Mouse (Mus musculus) megakaryocyte, embryonic 14.5 days (primary cell): ENCODE data around the gene Antxr2.

Source experiments
- FLI1 ChIP-seq: IDR thresholded peaks from 2 replicates; pipeline ENCODE4 v1.6.1; 2012; ENCODE audit warnings: low read length, inconsistent platforms, mixed read lengths
- GATA1 ChIP-seq: IDR thresholded peaks from 3 replicates; pipeline ENCODE4 v1.6.1; 2012; ENCODE audit warnings: mixed read lengths, low read length, inconsistent platforms, borderline replicate concordance

DNA sequence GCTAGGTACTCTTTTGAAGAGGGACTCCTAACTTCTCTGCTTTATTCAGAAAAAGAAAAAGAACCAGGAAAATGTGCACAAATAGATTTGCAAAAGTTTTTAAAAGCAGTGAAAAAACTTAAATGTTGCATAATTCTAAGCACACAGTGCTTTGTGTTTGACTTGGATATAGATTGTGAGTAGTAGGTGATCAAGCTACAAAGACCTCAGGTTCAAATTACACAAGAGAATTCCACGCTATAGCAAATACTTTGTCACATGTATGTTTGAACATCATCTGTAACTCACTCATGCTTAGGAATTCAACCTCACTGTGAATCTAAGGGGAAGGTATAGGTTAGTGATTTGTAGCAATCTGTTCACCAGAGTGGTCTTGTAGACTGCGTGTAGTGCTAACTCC is 153.9 kb downstream of the Antxr2 start:
- TF ChIP-seq GATA1 (no peak), FLI1 (no peak)
